Mouse (Mus musculus): ENCODE data around the gene D430019H16Rik.

- TF ChIP-seq GATA1 (IDR thresholded peaks at IDR 0.05; ENCODE audit: borderline replicate concordance, low read length), result no peak
- TF ChIP-seq CTCF (IDR thresholded peaks at IDR 0.05; ENCODE audit: low read depth, low read length), result no peak
- TF ChIP-seq GATA2 (IDR thresholded peaks at IDR 0.05; ENCODE audit: borderline replicate concordance, low read depth, low read length), result no peak
Observed at GRCm38 (mm10) chr12:105413909-105414308, 39.7 kb upstream of the D430019H16Rik start.
